Mouse (Mus musculus) right cerebral cortex, postnatal 14 days (tissue): ENCODE results near the gene Ubl5.
"Not testable (repeated sequence)": the region's sequence is repeated elsewhere in the genome, so short reads cannot be mapped to it uniquely, and the experiment has no call there.

ENCODE experiments used
- DNase-seq: peaks from one replicate; pipeline ENCODE4 v3.0.0; 2022

Ubl5 gene

GRCm38 (mm10) chr9:20662325-20662724, 19.6 kb downstream of the Ubl5 start:
- peak; percentile 88 for DNase-seq

- DNase-seq: no peak
Measured at GRCm38 (mm10) chr9:20662874-20663273, 20.2 kb downstream of the Ubl5 start.

GRCm38 (mm10) chr9:20663956-20664355, 21.3 kb downstream of the Ubl5 start:
- DNase-seq: peak; percentile 62

GRCm38 (mm10) chr9:20664366-20664765, 21.7 kb downstream of the Ubl5 start:
- no peak for DNase-seq

- no peak for DNase-seq
Measured at GRCm38 (mm10) chr9:20664982-20665637, 22.4 kb downstream of the Ubl5 start.

- DNase-seq: no peak
Measured at GRCm38 (mm10) chr9:20665925-20666324, 23.2 kb downstream of the Ubl5 start.

GRCm38 (mm10) chr9:20666510-20667034, 23.9 kb downstream of the Ubl5 start:
- DNase-seq: no peak

GRCm38 (mm10) chr9:20668065-20668464, 25.4 kb downstream of the Ubl5 start:
- DNase-seq: no peak

GRCm38 (mm10) chr9:20672047-20672446, 29.4 kb downstream of the Ubl5 start:
- no peak for DNase-seq

GRCm38 (mm10) chr9:20677892-20678291, 35.2 kb downstream of the Ubl5 start:
- DNase-seq: no peak

- DNase-seq: no peak
Measured at GRCm38 (mm10) chr9:20680378-20680958, 37.8 kb downstream of the Ubl5 start.

- DNase-seq: no peak
Measured at GRCm38 (mm10) chr9:20681546-20682388, 39.1 kb downstream of the Ubl5 start.

- peak; percentile 48 for DNase-seq
Measured at GRCm38 (mm10) chr9:20682389-20682722, 39.7 kb downstream of the Ubl5 start.

GRCm38 (mm10) chr9:20685081-20685861, 42.6 kb downstream of the Ubl5 start:
- peak; percentile 36 for DNase-seq

- no peak for DNase-seq
Measured at GRCm38 (mm10) chr9:20689403-20689802, 46.7 kb downstream of the Ubl5 start.

- DNase-seq: no peak
Measured at GRCm38 (mm10) chr9:20689913-20690312, 47.2 kb downstream of the Ubl5 start.

- not testable (repeated sequence) for DNase-seq
Measured at GRCm38 (mm10) chr9:20690449-20690848, 47.8 kb downstream of the Ubl5 start.

GRCm38 (mm10) chr9:20692863-20693262, 50.2 kb downstream of the Ubl5 start:
- no peak for DNase-seq

GRCm38 (mm10) chr9:20694721-20695235, 52.1 kb downstream of the Ubl5 start:
- DNase-seq: no peak

- no peak for DNase-seq
Measured at GRCm38 (mm10) chr9:20696107-20696712, 53.5 kb downstream of the Ubl5 start.
